Mouse (Mus musculus) left cerebral cortex, adult 8-10 months (tissue): ENCODE measurements around the gene Scyl3. TPM values are rescaled to one million over a fixed set of nuclear protein-coding genes. Genes with fewer than 3 reads are reported as not detected.

ENCODE experiments used
- DNase-seq, 2 experiments: peaks; one replicate each; pipeline ENCODE4 v3.0.0; 2022; ENCODE audit warnings: low spot score in 2 of 2
- total RNA-seq, 4 experiments: library from RNA; stranded (reverse); gene quantifications; 2 replicates each; pipeline ENCODE4 v1.2.4; 2022

Gene Scyl3
- total RNA-seq: 10 to 100 TPM; 23.9 to 27.7 (median 24.9) TPM

DNA sequence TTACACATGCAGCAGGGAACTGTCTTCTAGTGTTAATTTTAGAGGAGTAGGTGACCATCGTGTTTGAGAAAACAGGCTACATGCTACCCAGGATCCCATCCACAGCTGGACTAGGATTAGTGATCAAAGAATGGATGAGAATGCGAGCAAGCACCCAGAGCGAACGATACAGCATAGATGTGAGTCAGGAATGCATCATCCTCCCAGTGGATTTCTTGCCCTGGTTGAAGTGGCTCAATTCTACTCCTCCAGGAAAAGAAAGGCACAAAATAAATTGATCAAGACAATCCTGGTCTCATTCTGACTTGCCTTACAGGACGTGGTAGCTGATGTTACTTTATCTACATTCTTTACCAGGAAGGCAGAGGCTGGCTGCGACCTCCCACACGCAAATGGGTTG, at the start of gene Scyl3:
TSS of gene Scyl3 (plus strand) at position 255 of the 400 bp plus-strand sequence.
- DNase-seq: no peak

DNA sequence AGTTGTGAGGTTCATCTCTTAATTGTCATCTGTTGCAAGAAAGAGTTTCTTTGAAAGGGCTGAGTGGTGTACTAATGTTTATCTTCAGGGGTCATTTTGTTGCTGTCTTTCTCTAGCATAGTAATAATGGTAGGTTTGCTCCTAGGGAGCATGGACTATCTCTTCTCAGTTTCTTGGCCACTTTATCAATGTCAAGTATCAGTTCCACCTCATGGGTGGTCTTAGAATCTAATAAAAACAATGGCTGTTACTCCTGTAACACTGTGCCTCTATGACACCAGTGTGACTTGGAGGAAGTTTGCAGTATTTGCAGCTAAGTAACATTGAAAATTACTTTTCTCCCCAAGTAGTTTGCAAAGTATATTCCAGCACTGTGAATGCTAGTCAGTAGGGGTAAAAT, 39.3 kb upstream of the Scyl3 start:
- no peak for DNase-seq

DNA sequence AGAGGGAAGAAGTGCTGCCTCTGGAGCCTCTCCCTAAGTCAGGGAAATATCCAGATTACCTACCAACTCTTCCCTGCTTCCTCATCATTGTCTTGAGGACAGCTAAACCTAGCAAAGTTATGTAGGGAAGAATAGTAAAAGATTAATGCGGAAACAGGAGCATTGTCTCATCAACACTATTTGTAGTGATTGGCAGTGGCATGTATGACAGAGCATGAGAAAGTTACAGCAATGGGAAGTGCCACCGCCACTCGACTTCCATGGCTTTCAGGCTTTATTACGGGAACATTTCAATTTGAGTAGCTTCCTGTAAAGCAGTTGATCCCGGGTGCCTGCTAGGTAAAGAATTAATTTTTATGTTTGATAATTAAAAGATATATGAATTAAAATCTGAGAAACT, 35.6 kb upstream of the Scyl3 start:
- no peak for DNase-seq

DNA sequence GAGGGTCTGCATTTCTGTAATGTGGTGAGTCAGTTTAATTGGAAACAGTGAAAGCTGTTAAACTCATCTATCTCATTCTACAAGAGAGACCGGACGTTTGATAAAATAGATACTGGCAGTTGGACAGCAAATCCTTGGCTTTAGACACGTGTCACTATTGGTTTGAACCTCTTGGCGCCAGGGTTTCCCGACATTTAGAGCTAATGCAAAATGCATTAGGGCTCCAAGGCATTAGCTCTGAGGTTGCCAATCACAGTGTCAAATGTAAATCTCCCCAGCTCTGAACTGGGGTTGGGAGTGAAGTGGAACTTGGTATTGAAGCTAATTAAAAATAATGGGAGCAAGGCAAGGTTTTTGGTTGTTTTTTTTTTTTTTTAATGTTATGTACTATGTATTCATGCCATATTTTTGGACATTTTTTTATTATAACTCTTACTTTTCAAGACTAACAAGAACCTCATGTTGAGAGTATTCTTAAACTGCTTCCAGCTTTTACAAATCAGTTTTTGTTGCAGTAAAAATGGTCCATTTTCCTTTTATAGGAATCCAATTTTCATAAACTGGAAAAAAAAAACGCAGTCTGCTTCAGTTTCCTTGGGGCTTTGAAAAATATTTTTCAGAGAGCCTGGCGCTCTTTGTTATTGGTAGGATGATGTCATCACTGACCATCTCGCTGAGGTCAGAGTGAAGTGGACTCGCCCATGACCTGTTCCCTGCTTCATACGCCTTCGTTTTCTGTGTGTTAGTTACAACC, 34.9 kb upstream of the Scyl3 start:
- DNase-seq: no peak

DNA sequence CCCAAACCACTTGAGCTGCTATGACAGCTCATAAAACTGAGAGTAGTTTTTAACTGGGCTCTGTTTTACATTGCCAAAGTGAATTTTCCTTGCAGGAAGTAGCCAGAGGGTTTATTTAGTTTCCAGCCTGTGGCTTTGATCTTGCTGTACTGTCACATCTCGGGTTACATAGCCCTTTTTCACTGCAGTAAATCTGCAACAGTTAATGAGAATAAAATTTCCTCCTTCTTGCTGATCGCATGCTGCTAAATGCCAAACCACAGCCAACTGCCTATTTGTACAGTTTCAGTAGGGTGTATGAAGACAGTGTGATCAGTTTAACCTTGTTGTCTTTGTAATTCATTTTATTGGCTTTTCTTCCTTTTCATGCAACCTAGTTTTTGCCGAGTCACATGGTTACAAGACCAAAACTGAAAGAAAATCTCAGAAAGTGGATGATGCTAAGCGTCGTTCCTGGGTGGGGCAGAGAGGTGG, 30.6 kb upstream of the Scyl3 start:
- DNase-seq: no peak

DNA sequence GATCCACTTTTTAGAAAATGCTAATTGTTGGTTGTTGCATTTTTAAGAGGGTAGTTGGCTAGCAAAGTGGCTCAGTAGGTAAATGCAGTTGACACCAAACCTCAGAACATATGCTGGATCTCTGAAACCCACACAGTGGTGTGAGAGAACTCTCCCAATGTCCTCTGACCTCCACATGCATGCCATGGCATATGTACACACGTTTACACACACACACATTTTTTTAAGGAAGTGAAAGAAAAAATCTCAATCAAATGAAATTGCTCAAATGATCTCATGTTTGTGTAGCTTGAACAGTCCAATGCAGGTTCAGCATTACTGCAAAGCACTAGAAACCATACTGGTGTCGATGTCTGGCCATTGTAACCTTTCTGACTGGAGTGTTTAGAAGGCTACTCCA, 29.3 kb upstream of the Scyl3 start:
- no peak for DNase-seq

DNA sequence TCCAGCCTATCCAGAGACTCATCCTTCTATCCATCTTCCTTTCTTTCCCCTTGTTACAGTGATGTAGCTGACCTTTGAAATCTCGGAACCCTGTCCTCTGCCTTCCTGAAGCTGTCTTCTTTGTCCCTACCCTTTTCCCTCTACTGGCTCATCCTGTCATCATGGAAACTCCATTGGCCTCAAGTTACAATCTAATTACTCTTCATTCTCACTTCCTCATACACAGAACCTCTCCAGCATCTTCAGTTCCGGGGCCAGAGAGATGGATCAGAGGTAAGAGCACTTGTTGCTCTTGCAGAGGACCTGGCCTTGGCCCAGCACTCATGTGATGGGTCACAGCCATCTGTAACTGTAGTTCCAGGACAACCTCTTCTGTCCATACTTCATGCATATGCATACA, 28.7 kb upstream of the Scyl3 start:
- DNase-seq: no peak

DNA sequence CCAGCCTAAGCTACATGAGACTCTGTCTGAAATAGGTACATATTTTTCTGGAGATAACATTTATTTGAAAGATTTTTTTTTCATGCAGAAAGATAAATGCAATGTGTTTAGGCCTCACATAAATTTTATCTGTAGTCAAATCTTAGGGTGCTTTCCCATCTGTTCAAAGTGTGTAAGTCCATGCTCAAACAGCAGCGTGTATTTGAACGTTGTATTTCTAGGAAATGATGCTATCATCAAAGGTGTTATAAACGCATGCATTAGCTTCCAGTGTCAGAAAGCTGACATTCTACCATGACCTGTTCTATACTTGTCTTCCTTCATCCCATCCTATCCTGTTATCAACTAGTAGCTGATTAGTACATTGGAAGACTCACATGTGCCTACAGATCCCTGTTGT, 25.5 kb upstream of the Scyl3 start:
- no peak for DNase-seq

DNA sequence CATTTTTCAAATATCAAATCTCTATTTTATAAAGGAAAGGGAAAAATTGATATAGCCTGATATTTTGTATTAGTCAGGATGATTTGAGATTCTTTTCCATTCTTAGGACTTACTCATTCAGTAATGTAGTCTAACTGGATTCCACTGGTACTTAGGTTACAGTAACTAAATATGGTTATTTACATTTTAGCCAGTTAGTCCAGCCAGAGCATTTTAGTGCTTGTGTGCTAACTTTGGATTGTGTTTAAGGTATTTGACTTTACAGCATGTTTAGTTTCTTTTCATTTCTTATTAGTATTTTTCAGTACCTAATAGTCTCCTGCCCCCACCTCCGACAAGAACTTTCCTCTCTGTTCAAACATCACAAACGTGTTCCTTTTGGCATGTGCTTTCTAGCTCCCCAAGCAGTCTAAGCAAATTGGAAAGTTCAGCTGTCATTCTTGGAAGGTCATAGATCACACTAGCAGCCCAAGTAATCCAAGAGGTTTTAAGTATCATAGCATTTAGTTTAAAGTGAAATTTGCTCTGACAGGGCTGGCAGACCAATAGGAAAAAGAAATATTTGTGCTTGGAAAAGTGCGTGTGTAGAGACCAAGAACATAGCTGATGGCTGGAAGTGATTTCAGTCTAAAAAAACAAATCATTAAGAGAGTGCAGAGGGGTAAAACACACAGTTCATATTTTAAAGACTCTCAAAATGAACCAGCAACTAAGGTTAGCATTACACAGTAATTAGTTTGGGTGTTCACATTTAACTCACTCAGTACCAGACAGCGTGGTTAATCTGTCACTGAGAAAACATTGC, 21.7 kb upstream of the Scyl3 start:
- no peak for DNase-seq

DNA sequence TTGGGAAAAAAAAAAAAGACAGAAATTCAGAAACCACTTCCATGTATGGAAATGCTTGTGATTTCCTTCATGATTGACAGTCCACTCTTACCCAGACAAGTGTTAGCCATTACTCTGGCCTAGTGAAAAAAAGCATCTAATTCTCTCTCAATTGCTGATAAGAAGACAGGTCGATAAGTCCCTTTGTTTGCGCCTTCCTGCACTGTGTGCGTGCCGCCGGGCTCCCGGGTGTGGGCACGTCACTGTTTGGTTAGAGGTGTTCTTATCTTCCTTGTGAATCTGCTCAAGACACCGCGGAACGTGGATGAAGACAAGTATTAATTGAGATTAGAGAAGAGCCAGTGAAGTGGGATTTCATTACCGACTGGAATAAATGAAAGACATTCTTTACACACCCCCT, 20.5 kb upstream of the Scyl3 start:
- DNase-seq: no peak

DNA sequence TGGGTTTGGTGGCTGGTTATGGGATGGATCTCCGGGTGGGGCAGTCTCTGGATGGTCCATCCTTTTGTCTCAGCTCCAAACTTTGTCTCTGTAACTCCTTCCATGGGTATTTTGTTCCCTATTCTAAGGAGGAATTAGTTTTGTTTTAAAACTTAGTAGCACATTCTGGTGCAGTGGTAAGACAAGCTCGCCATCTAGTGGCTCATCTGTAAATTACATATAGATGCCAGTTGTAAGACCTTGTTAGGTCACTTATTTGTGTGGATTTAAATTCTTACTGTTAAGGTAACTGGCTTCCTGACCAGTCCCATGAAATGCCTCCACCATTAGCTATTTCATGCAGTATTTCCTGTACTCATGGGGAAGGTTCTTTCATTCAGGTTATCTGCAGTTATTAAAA, 18.6 kb upstream of the Scyl3 start:
- no peak for DNase-seq

DNA sequence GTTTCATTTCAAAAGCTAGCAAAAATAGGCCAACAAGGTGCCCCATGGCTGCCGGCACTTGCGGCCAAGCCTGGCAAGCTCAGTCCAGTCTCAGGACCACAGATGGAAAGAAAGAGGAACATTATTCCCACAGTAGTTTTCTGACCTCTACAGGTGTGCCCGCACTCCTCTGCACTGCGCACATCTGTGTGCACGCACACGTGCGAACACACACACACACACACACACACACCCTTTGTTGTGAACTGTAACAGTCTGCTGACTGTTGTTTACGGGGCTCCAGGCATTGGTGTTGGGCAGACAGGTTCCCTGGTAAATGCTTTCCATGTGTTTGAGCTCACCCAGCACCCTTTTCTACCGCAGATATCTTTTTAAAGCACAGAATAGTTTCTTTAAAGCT, 18.1 kb upstream of the Scyl3 start:
- DNase-seq: no peak

DNA sequence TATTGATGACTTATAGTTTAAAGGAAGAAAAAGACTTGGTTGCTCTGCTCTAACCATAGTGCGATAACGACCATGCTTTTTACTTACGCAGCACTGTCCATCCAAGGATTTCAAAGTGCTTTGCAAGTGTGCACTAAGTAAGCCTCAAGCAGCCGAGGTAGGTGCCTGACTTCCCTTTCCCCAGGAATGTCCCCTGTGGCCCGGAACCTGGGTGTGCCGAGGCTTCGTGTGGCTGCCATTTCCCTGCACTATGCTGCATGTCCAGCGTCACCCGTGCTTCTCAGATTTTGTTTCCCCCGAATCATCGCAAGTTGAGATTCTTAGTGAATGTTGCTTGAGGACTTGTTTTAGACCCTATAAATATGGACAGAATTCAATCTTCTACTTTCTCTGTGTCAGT, 16.9 kb upstream of the Scyl3 start:
- DNase-seq: no peak

DNA sequence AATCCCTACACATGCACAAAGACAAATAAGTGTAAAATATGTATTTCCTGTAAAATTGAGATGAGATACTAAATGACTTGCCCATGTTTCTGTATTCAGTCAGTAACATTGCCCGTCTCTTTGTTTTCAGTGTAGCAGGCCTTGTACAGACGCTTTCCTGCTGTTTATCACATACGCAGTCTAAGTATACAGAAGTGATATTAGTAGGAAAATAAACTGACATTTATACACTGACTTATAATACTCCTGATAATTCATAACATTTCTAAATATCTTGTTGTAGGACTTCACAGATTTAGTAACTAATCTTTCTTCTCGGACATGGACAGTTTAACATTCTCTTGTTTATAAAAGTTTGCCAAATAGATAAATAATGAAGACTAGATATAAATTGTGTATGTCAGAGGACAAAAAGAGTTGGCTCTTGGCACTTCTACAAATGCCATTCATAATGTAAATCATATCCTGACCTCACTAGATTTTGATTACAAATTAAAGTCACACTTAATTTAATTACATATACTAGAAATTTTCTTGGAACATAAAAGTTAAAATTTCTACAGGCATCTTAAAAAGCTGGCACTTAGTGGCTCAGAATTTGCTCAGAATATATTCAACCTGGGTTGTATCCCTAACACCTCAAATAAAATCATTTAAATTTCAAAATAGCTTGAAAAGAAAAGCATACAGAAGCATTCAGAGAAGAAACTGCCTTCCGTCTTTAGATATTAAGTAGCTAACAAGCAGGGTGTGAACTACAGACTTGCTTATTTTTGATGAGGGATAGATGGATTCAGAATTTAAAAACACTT, 11.3 kb upstream of the Scyl3 start:
- DNase-seq: no peak

DNA sequence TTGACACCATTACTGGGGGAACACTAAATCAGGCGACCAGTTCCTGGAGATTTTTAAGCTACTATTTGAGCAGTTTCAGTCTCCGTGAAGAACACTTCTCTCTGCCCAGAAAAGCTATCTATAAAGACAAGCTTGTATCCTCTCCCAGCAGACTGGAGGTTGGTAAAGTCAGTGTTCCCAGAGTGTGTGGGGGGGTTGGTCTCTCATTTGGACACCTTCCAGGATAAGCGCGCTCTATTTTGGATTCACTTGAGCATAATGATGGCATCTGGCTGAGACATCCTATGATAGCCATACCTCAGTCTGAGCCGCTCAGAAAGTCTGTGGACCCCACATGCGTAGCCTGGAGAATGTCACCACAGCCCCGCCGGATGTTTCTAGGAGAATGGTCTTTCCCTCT, 4.8 kb upstream of the Scyl3 start:
- DNase-seq: peak in 1 of 2 experiments; percentile 18

DNA sequence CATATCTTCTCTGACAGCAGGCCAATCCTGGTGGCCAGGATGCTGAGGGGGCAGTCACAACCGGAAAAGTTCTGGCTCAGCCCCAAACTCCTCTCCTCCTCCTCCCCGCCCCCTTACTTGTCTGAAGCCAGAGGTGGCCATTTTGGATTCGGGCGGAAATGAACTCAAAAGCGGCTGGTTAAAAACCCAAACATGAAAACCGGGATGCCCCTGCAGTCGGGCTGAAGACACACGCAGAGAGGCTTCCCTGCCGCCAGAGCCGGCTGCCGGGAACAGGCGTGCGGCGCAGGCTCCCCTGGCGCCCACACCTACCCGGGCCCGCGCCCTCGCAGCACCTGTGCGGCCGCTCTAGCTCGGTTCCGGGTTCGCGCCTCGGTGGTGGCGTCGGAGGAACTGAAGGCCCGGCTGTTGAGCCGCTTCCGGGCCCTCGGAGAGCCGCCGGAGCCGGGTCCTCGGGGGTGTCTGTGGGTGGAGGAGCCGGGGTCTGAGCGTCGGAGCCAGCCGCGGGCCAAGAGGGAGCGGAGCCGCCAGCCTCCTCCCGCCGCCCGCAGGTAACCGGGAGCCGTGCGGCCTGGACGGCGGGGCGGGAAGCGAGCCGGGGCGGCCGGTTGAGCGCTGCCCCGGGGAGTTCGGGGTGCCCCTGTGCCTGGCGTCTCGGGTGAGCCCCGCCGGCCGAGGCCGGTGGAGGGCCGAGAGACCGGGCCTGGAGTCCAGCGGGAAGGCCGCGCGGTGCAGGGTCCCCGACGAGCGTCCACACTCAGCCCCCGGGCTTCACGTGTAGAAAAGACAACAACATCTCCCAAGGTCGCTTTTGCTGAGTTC, 947 bp downstream of the Scyl3 start:
- peak; percentile 82 to 85 for DNase-seq

DNA sequence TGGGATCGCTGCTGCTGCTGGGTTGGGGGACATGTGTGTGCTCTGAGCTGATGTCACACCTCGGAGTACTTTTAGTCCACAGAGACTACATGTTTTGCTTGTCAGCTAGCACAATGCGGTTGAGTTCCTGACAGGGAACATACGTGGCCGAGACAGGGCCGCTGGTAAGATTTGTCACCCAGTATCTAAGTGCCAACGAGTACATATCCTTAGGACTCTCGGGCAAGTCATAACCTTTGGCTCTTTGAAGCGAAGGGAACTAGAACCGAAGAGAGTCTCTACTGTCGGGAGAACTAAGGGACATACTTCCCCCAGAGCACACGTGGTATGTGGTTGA, 1.5 kb downstream of the Scyl3 start:
- no peak for DNase-seq

DNA sequence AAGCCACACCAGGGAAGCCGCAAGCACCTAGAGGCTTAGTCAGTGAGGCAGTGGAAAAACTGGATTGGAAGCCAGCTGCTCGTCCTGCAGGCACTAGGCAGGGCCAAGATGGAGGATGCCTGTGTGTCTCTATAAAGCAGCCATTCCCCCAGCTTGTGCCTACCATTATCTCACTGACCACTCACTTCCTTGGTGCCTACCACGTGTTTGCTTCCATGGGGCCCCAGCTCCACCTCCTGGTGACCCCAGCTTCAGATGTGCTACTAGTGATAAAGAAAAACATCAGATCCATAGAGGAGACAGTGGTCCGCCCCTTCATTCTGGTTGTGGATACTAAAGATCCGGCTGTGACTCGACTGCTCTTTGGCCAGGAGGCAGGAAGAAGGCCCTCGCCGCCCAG, 2.9 kb downstream of the Scyl3 start:
- no peak for DNase-seq

DNA sequence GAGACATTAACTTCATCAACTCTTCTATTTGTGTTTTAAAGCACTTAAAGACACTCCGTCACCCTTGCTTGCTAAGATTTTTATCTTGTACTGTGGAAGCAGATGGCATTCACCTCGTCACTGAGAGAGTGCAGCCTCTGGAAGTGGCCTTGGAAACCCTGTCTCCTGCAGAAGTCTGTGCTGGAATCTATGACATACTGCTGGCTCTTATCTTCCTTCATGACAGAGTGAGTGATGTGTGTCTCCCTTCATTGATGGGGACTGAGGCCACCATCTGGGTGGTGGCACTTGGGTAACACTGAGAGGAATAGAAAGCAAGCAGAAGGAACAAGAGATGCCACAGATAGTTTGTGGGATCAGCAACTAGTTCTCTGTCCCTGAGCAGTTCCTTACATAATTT, 5.7 kb downstream of the Scyl3 start:
- no peak for DNase-seq

DNA sequence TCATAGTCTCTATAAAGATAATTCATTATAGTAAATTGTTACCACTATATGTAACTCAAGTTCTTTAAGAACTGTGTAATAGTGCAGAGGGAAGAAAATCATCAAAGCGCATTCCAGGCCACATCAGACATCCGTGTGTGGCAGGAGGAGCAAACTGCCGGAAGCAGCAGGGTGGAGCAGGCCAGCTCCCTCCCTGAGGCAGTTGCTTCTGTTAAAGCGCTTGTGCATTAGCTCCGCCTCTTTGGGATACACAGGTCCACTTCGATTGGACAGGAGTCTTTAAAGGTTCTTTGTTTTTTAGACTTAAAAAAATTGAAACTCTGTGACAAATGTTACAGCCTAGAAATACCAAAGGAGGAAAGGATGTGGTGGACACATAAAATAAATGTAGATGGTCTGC, 13.2 kb downstream of the Scyl3 start:
- no peak for DNase-seq

DNA sequence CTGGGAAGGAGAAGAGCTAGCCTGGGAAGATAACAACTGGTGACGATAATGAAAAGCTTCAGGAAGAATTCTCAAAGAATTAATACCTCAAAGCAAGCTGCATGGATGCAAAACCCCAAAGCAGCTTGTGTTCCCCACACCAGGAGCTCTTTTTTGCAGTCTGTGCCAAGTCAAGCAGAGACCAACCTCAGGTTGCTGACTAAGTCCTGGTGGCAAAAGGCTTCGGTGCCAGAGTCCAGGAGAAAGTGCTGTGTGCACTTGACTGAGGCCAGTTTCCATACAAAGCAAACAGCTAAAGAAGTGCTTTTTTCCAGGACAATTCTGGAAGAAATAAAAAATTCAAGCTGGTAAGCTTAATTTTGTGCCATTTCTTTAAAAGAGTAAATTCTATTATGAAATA, 24.5 kb downstream of the Scyl3 start:
- DNase-seq: no peak
